Mouse (Mus musculus) cerebellum, postnatal 36 days (tissue): ENCODE measurements at regions not wholly inside any gene's neighbourhood (a gene's known extent, or its start where the extent isn't known, plus 50 kb on each side); places are given as distances from the start of the nearest gene placed in this dataset.
"Not testable (repeated sequence)": the region's sequence is repeated elsewhere in the genome, so short reads cannot be mapped to it uniquely, and the experiment has no call there.

ENCODE experiments used
- DNase-seq, 2 experiments: peaks; one replicate each; pipeline ENCODE4 v3.0.0; 2021 to 2022; ENCODE audit warnings: mixed read lengths in 2 of 2

DNA sequence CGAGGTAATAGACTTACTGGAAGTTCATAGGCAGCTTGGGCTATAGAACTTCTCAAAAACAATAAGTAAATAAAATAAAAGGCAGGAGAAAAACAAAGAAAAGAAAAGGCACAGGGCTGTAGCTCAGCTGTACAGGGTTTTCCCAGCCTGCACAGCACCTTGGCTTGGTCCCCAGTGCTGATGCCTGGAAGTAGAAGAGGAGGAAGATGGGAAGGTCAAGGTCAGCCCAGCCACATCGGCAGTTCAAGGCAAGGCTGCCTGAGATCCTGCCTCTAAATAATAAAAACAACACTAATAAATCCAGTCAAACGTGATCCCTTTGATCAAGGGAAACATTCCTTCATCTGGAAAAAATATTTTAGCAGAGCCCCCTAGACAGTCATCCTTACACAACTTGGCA lies 103.1 kb downstream of the Cenpf start:
- DNase-seq = no peak

DNA sequence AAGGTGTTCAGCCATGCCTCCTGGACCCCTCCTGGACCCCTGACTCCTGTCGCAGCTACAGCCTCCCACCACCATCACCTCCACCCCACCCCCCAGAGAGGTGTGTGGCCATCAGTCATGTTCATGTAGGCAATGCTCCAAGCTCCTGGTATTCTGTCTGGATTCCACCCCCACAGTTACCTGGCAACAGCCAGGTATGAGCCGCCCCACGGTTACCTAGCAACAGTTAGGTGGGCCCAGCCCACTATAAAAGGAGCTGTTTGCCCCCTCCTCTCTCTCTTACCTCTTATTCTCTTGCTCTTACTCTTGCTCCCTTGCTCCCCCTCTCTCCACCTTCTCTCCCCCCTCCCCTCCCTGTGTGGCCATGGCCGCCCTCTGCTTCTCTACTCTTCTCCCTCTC lies 106.5 kb downstream of the Cenpf start:
- no peak for DNase-seq

DNA sequence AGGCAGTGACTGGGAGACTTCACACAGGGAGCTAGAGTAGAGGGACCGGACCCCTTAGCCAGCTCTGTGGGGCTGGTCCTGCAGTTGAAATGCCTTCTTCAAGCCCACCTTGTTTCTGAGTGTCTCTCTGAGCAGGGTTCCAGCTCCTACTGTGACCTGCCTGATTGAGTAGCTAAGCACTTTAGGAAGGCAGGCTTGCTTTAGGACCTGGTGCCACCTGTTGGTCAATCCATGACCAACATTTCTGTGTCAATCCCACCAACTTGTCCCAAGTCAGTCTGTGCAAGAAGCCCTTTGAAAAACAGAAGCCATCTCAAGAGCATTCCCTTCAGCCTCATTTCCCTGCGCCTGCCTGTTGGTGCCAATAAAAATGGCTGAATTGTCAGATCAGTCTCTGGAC lies 108.5 kb downstream of the Cenpf start:
- peak; percentile 8 to 12 for DNase-seq

DNA sequence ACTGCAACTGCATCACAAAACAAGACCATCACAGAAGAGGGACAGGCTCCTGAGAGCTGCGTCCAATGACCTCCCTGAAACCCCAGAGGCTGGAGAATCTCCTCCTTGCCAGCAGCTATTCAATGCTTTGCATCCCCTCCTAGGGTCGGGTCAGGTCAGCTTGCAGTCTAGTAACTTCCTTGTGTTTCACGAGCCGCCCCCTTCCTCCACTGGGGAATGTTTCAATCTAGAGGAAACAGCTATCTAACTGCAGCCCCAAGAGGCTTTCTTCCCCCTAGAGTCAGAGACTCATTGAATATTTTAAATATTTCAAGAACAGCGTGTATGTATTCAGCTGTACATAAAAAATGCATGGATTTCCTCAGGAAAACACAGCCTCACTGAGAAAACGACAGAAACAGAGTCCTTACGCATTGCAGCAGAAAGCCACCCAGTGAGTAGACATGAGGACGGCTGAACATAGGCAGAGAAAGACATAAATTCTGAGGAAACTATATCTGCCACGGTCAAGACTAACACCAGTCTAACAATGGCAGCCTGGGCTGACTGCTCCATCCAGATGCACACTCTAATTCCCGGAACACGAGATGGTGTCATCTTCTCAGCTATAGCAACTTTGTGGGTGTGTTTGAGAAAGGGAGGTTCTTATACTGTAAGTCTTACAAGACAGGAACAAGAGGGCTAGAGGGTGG lies 111.4 kb downstream of the Cenpf start:
- DNase-seq = no peak

DNA sequence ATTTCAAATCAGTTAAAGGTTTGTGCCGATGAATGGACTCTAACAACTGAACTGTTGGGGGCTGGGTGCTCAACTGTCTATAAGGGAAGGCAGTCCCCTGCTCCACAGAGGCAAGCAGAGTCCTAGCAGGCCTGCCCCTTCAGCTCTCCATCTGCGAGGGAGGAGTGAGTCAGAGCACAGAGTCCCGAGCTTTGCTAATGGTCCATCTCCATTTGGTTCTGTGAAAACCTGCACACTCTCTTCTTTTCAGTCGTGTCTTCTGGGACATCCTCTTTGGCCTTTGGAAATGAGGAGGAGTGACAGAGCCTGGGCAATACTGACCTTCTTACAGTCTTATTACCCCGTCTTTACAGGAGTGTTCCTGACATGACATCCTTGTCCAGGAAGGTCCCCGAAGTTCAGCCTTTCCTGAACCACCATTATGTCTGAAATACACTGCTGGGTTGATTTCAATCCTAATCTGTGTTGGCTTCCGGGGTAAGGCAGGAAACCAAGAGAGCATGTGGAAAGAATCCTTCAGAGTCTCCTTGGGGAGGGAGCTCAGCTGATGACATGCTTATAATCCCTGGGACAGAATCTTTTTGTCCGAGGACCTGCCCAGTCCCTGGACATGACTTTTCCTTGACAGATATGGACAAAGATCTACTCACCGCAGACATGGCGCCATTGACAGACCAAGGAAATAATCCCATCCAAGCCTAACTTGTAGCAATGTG lies 112.2 kb downstream of the Cenpf start:
- no peak for DNase-seq

DNA sequence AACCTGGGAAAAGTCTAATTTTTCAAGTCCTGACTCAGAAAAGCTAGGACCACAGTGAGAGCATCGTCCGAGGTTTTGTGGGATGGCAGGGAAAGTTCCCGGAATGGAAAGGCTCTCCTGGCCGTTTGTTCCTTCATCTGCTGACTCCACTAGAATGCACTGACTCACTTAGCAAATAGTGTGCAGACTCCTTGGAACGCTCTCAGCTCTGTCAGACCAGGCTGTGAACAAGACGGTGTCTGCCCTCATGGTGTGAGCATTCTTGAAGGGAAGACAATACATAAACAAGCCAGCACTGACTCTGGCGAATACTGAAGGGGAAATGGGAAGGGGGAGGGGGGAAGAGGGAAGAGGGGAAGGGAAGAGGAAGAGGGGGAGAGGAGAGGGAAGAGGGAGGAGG lies 121.4 kb downstream of the Cenpf start:
- DNase-seq = no peak

DNA sequence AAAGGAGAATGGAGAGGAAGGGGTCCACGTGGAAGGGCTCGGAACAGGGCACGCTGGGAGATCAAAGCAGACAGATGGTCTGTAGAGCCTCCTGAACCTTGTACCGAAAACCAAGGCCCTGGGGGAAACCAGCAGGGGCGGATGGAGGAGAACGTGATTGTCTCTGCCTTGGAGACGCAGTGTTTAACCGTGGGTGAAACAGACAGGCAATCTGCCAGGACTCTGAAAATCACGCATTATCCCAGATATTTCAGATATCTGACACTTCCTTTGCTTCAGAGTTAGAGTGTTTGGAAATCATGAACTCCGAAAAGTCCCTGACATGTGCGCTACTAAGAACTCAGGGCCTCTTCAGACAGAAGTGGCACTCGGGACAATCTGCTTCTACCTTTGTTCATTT lies 126.1 kb downstream of the Cenpf start:
- no peak for DNase-seq

DNA sequence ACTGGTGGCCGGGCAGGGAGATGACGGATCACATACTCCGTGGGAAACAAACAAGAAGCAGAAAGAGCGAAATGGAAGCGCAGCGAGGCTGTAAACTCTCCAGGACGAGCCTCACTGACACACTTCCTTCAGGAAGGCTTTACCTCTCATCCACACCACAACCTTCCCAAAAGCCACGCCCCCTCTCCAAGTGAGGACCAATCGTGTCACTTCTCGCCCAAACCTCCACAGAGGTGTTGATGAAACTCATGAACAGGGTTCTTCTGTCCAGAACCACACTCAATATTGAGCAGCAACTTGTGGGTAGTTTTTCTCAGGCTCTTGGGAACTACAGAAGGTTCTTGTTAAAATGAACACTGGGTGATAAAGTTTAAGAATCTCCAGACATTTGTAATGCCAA lies 127.3 kb downstream of the Cenpf start:
- DNase-seq = no peak

DNA sequence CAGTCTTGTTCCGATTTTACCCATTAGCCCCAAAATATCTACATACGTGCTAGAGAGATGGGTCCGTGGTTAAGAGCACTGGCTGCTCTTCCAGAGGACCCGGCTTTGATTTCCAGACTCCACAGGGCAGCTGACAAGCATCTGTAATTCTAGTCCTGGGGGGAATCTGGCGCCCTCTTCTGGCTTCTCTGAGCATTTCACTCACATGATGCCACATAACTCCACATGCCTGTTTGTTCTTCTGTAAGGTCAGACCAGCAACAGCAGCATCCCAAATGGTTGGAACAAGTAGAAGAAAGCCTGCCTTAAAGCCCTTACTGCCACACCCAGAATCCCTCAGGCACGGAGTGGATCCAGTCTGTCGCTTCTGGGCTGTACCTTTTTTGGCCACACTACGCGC lies 137.0 kb downstream of the Cenpf start:
- DNase-seq = no peak

DNA sequence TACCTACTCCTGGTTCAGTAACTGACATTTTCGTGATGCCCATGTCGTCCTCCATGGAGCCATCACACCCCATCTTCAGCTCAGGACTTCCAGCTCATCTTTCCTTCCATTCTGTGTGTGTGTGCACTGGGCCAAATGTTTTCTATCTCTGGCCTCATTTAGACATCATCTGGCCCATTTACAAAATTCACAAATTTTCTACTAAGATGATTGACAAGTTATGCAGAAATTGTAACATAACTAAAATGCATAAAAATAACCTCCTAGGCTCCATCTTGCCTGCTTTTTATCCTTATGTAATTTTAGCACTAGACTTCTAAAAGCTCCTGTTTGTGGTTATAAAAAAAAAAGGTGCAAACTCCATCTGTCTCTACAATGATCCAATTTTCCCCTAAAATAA lies 130.8 kb upstream of the Kcnk2 start:
- DNase-seq = no peak

DNA sequence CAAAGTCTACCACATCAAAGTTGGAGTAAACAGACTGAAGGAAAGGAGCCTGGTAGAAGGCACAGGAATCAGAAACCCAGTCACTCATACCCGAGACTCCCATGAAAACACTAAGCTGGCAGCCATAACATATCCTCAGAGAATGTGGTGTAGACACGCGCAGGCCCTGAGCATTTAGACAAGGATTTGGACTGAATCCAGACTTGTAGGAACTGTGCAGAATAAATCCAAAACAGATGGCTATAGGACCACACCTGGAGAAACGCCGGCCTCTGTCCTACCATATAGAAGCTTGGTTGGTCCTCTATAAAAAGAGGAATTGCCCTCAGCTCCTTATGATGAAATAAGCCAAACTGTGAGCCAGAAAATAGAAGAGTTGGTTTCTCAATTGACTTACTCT lies 124.3 kb upstream of the Kcnk2 start:
- DNase-seq = no peak

DNA sequence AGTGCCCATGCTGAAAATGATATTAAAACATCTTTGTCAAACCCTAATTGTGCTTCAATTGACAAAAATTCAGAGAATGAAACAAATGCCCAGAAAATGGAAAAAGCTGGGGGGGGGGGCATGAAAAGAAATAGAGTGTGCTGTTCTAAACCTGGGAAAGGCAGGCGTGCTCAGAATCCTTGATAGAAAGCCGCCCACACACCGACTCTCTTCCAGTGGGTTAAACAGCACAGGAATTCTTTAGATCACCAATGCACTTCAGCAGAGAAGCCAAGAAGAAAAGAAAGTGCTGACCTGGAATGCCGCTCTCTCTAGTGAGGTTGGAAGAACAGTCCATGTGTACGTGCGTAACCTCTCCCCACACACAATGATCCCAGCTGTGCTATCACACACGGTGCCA lies 113.4 kb upstream of the Kcnk2 start:
- DNase-seq = no peak

DNA sequence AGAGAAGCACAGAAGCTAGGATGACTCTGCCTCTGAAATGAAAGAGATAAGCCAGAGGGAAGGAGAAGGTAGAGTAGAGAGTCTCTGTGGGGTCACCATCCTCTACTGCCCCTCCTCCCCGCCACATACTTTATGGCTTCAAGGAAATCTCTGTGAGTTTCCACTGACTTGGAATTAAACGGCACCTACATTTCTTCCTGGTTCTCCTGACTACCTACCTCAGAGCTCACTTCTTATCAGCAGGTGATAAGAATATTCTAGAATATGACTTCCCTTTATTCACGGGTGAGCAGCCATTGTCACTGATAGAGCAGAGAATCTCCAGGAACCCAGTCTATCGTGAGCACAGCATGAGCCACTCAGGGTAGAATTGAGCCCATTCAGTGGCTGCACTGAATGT lies 111.3 kb upstream of the Kcnk2 start:
- no peak for DNase-seq

DNA sequence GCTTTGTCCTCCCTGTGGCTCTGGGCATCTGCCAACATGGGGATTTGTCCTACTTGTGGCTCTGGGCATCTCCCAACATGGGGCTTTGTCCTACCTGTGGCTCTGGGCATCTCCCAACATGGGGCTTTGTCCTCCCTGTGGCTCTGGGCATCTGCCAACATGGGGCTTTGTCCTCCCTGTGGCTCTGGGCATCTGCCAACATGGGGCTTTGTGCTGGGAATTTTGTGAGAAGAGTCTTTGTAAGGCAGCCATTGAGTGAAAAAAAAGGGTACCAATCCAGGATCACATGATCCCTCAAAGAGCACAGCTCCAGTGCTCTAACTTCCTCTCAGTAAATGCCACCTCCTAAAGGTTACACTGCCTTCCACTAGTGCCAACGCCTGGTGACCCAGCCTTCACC lies 105.2 kb upstream of the Kcnk2 start:
- DNase-seq = not testable (repeated sequence)

DNA sequence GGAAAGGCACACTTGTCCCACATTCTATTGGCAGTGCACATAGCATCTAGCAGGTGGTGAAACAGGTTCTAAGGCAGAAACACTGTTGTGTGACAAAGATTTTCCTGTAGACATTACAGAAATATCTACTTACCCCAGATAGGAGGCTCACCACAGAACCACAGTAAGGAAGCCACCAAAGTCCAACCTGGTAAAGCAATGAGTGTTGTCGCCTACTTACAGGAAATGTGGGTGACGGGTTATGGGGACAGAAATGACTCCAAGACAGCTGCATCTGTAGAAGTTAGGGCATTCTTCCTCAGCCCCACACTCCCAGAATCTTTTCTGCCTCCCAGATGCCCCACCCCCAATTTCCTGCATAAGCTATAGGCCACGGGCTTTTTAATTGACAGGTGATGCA lies 97.6 kb upstream of the Kcnk2 start:
- DNase-seq = no peak

DNA sequence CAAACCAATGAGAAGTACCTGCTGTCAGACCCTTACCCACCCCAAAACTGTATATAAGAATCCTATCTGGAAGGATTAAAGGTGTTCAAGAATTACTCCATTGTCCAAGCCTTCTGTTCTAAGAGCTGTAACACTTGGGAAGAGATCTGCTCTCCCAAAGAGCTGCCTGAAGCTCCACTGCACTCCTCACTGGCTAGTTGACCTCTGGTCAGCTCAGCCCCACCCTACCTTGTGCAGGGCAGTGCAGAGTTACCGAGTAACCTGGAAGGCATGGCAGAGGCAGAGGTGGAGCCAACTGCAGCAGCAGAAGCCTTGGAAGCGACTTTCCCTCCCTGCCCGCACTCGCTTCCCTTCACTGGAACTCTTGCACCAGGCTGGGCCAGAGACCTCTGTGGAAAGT lies 97.1 kb upstream of the Kcnk2 start:
- no peak for DNase-seq

DNA sequence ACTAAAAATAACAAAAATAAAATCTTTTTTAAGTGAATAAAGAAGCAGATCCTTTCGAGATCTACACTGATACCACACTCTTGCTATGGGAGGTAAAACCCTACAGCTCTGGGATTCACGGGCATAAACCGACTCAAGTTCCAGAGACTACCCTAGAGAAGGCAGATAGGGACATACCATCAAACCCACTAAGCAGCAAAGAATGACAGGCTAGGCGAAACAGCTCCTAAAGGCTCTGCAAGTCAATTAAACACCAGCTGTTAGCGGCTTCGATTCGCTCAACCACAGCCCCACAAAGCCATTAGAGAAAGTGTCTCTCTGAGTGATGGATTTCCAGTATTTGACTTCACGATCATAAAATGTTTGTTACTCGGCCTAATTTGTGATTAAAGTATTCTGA lies 95.0 kb upstream of the Kcnk2 start:
- DNase-seq = no peak

DNA sequence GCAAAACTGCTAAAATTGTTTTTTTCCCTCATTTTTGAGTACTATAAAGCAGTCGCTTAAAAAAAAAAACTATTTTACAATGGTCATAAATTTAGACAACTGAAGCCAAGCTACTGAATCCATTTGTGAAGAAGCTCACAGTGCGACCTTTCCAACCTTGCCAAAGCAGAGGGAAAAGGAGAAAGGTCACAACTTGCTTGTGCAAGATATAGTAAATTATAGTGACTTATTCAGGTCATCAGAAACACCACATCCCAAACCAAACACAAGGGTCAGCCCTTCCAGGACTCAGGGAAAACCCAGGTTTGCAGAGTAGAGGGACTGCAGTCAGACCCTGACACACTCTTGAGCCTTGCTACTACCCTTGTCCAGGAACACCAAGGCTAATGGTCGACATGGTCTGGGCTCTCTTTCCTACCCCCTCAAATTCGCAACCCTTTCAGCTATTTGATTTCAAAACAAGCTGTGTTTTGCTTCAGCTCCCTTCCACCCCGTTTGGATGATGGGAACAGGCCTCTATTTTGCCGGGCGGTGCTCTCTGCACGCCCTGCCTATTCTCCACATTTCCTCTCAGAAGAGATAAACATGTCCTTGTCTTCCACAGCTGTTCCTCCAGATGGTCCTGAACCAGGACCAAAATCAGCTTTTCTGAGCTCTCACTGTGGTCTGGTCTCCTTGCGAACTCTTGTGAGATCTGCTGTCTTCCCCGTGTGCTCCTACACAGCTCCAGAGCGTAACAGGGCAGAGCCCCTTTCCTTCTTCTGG lies 93.5 kb upstream of the Kcnk2 start:
- DNase-seq = no peak

DNA sequence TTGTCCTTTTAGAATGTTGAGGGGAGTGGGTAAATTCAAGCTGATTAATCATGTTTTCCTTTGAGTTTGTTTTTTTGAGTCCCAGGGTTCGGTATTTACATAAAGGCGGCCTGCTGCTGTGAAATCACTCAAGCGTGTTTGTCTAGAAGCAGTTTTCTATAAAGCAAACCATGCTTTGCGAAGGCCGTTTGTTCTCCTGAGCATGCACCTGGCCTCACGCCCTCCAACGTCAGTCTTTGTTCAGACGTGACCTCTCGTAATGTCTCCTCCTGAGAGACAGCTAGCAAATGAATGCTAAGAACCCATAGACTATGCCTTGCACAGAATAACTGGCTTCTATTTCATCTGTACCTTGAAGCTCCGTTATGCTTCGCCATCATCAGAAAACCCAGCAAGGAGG lies 92.8 kb upstream of the Kcnk2 start:
- no peak for DNase-seq

DNA sequence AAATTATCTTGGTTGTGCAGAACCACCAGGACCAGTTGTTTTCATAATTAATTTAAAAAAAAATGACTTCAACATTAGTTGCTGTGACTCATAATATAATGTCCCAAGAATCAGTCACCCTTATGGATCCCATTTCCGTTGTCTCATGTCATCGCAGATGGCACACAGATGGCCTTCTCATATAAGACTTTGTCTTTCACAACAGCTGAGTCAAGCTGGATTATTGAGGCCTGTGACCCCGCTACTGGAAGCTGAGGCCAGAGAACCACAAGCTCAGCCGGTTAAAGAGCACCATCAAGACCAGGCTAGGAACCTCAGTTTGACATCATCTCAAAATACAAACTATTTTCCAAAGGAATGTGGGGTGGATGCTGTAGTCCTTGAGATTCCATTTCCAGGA lies 83.3 kb upstream of the Kcnk2 start:
- DNase-seq = no peak

DNA sequence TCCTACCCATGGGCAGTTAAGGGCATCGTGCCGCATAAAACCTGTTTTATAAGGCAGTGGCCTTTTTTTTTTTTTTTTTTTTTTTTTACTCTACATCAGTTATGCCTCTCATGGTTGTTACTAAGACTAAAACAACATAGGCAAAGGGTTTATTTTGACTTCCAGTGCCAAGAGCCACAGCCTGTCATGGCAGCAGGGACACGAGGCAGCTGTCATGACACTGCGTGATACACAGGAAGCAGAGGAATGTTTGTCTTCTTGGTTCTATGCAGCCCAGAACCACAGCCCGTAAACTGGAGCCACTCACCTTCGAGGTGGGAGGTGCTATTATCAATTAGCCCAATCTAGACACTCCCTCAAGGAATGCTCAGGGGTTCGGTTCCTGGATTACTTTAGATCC lies 81.3 kb upstream of the Kcnk2 start:
- DNase-seq = no peak

DNA sequence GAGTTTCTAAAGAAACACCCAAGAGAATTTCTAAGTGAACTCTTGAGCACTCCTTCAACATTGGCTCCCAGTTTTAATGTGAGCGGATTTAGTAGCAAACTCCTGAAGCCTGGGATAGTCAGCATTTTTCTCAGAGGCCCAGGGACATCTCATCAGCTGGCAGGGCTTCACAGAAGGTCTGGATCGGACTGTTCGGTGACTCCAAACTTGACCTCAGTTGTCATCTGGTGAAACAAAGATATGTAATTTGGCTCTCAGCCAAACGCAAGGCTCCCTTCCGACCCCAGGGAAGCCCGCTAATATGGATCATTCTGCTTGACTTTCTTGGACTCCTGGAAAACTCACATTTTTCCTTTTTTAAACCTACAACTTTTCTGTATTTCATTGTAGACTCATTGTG lies 76.0 kb upstream of the Kcnk2 start:
- no peak for DNase-seq

DNA sequence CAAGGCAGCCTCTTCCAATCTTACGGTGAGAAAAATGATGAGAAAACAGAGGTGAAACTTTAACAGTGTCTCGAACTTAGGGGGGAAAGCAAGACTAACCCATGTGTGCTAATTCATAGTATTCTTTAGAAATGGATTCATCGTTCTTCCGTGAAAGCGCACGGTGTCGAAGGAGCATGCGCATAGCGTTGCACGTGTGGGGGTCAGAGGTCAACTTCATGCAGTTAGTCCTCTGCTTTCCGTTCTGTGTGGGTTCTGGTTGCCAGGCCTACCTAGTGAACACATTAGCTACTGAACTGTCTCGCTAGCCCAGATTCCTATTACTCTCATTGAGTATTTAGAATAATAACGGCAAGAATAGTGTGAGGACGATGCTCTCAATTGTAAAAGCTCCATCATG lies 74.7 kb upstream of the Kcnk2 start:
- no peak for DNase-seq

DNA sequence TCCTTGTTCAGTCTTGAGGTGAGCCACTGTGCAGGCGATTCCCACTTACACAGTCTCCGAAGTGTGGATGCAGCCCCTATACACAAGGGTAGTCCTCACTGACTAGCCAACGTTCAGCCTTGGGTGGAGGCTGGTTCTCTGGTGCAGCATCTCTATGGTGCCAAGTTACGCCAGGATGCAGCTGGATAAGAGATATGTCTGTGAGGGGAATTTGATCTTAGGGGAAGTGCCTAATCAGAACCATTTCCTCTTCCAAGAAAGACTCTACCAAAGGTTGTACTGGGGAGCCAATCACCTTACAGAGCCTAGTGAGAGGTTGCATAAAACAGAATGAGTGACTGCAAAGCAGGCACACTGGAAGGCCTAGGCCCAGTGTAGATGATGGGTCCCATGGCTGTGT lies 71.0 kb upstream of the Kcnk2 start:
- DNase-seq = no peak
